16 mouse cellular contexts compared by ENCODE assay signal in the genomic region with DNA sequence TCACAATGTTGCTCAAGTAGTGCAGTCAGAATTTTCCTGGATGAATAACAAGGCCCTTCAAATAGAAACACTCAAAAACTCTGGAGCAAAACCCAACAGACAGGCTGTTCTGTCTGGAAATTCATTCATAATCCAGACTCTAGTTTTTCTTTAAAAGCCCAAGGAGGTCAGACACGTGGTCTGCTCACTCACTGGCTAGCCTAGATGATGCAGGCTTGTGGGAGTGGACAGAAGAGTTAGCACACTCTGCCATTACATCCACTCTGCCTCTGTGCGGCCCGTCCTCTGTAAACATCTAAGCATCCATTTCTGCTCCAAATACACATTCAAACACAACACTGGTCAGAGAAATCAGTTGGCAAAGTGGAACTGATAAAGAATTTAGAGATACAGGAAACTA.
DNase-seq lines count a peak whose midpoint lies in the region; TF ChIP-seq lines count a peak whose summit lies in the region.
"Had no signal": no experiment of that assay in that cellular context is flagged by ENCODE, and none has a peak within 500 bp of the region (broad histone marks: within the 10 kb centered on the region; RNA-seq: fewer than 3 reads in every experiment).

No protein-coding gene starts in this region.

- intact Hi-C loops in left cerebral cortex, adult 2 months (cut with DNase I), result no loop called here

- no peak for TF ChIP-seq CTCF in left cerebral cortex, adult 2 months (IDR thresholded peaks at IDR 0.05)

- peaks cover 8% of the 10 kb centered on the region; the same call in 1 of the 2 replicates for H3K36me3 ChIP-seq in heart, embryonic 10.5 days
- H3K36me3 ChIP-seq: heart, embryonic 15.5 days; hindbrain, embryonic 15.5 days had no signal

- H3K4me1 ChIP-seq in heart, embryonic 10.5 days, result peaks cover 16% of the 10 kb centered on the region; the same call in 1 of the 2 replicates
- H3K4me1 ChIP-seq: hindbrain, embryonic 15.5 days had no signal

- H3K9me3 ChIP-seq in heart, embryonic 10.5 days, result no peaks in the 10 kb centered on the region
- H3K9me3 ChIP-seq: embryonic facial prominence, embryonic 13.5 days; heart, embryonic 15.5 days; hindbrain, embryonic 15.5 days had no signal

- peak; percentile 76 for DNase-seq in heart, adult 11 months
- no peak for DNase-seq in heart, embryonic 10.5 days (ENCODE audit: low spot score)
- DNase-seq in left cerebral cortex, adult 2 months (ENCODE audit: extremely low spot score in 1 of 2, low spot score in 2 of 2), result no peak
- no peak for DNase-seq in left cerebral cortex, adult 18-20 months (ENCODE audit: low spot score in 2 of 2)
- DNase-seq in NIH3T3 (ENCODE audit: low read depth), result peak; percentile 46
- peak; percentile 26 for DNase-seq in brain, adult 2 months (ENCODE audit: low read depth, low spot score)
- DNase-seq in yolk sac, embryonic 10.5 days (ENCODE audit: low spot score), result no peak
- DNase-seq: adrenal gland, adult 8-10 months; adrenal gland, postnatal 36 days; cerebellum, adult 11 months; cerebellum, adult 9-11 months; cerebellum, postnatal 36 days; gastrocnemius, postnatal 14 days had no signal

- H3K4me3 ChIP-seq in heart, embryonic 10.5 days, result no peak overlapping the region
- H3K4me3 ChIP-seq in left cerebral cortex, adult 2 months, result no peak overlapping the region
- H3K4me3 ChIP-seq: embryonic facial prominence, embryonic 13.5 days; heart, embryonic 15.5 days; hindbrain, embryonic 15.5 days had no signal

- 94% methylated on average over 3 of the region's 3 CpGs for WGBS in heart, embryonic 10.5 days

- H3K27me3 ChIP-seq in heart, embryonic 10.5 days (ENCODE audit: insufficient read depth, poor library complexity, severe bottlenecking), result no peaks in the 10 kb centered on the region
- H3K27me3 ChIP-seq: embryonic facial prominence, embryonic 13.5 days; heart, embryonic 15.5 days; hindbrain, embryonic 15.5 days had no signal

- no peak overlapping the region for H3K27ac ChIP-seq in heart, embryonic 10.5 days
- H3K27ac ChIP-seq in left cerebral cortex, adult 2 months, result peak overlapping the region; percentile 65
- H3K27ac ChIP-seq: embryonic facial prominence, embryonic 13.5 days; heart, embryonic 15.5 days had no signal

Comparison
In these comparisons a context has a peak if more than half of its experiments do, and no peak if none do; other contexts are left out.
1. DNase-seq: peak in heart, adult 11 months (single experiment), NIH3T3 (single experiment) and brain, adult 2 months (single experiment); none in heart, embryonic 10.5 days (single experiment), left cerebral cortex, adult 2 months (0 of 2), left cerebral cortex, adult 18-20 months (0 of 2) and yolk sac, embryonic 10.5 days (single experiment).